Mouse (Mus musculus): ENCODE results near the gene Fgf8.
A peak's percentile ranks its signal among the peaks of the same experiment; 100 is the strongest.

The Fgf8 gene

DNA sequence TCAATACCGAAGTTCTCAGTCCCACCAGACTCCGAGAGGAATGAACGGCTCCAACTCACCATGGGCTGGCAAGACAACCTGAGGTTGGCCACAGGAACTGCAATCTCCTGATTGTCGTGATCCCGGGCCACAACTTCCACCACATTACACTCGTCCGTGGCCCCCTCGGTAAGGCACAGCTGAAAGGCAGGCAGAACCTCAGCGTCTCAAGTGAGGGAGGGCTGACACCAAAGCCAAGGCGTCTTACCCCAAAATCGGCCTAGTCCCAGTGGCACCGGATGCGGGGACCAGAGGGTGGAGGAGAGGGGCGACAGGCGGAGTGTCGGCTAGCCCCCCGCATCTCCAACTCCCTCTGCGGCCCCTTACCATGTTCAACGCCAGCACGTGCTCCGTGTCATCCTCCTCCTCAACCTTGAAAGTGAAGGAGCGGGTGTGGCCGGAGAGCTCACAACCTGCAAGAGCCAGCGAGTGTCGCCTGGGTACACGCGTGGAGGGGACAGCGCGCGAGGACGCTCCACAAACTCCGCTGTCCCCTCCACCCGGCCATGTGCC, 6.1 kb upstream of the Fgf8 start:
- no peak for DNase-seq (ENCODE audit: low read depth, low spot score)

DNA sequence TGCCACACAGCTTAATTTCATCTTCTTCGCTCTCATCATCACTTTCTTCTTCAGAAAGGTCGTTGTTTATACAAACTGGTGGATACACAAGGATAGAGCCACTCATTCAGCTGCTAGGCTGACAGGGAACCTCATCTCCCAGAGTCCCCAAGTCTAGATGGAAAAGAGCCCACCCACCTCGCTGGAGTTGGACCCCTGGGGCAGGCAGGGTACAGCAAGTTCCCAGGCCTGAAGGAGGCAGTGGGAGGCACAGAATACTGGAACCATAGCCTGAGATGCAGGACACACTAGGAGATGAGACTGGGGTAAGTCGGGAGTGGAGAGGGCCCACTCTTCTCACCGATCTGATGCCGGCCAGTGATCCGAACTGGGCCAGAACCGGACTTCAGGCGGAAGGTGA, 5.5 kb upstream of the Fgf8 start:
- no peak for DNase-seq (ENCODE audit: low read depth, low spot score)

DNA sequence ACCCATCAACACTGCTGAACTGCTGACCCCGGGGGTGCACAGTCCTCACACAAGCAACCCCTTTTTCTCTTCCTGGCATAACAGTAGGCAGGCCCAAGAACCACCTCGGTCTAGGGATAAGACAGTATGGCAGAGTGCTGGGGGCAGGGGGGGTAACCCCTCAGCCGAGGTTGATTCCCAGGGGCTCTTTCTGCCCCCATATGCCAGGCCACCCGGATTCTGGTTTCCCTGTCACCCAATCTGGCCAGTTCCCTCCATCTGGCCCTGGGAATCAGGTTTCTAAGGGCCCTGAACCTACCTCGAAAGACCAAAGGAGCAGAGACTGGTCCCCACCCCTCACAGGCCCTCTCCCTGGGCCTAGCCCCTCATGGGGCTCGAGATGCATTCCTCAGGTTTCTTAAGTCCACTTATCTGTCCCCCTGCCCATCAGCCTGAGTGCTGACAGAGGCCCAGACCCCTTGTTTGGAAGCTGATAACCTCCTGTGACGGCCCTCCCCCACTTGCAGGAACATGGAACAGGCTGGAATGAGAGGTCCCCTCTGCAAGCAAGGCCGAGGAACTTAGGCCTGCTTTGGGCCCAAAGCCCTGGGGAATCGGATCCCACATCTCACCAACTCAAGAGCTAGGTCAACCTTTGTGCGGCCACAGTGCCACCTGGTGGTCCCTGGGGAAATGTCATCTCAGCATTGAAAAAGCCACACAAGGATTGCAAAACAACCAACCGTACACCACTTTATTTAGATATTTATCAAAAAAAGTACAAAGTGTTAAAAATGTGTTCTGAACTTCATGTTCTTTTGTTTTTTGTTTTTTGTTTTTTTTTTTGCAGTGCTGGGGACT, 4.5 kb upstream of the Fgf8 start:
- peak; percentile 52 for DNase-seq (ENCODE audit: low read depth, low spot score)

DNA sequence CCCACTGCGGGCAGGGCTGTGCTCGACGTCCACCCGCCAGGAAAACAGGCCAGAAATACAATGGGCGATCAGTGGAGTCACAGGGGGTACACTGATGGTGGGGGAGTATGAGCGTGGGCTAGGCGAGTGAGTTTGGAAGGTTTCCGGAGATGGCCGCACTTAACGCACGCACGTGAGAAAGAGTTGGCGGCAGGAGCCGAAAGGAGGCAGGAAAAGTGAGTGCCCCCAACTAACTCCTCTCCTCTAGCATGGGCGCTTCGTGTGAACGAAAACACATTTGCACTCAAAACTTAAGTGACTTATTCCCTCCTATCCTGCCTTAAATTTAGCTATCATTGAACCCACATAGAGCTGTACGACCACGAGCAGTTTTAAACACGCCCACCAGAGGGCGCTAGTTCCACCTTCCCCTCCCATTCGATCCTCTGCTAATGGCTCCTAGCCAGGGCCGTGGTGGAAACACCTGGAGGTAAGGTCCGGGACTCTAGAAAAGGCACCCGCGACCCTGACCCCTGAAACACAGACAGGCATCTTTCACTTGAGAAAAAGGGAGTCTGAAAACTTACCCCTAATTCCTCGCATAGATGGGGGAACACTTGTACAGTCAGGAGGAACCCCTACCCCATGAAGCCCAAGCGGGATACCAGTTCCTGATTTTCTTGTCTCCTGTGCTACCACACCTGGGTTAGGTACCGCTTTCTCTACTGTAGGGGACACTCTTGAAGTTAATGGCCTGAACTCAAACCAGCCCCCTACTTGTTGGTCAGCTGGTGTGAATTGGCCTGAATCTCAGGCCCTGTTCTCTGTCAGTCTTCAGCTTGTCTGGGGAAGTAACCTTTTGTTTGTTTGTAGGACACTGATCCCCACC, 3.7 kb upstream of the Fgf8 start:
- no peak for DNase-seq (ENCODE audit: low read depth, low spot score)

DNA sequence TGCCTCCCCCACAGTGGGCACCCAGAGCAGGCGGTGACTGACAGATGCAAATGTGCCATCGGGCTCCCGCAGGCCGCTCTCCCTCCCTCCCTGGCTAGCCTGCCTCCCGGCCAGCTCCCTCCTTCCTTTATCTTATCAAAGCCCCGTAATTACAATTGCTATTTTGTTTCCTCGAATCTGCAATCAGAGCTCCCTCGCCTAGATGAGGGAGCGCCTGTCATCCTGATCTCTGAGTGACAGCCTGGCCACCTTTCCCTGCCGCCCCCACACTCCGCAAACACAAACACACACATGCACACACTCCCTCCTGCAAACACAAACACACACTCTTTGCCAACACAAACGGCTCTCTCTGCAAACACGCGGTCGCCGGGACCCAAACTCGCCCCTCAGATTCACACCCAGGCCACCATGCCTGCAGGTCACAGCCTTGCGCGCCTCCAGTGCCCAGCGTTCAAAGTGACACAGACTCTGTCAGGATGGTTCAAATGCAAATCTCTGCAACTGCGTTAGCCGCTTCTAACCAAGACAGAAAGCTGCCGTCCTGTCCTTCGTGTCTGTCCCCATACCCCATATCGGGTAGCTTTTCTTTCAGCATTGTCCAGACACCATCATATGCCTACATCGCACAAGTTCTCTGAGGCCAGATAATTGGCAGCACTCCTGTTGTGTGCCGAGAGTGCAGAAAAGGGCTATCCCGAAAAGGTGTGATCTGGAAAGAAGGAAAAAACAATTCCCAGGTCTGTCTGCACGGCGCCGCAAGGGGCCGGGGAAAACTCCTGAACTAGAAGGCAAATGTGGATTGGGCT, 2.8 kb upstream of the Fgf8 start:
- no peak for DNase-seq (ENCODE audit: low read depth, low spot score)

DNA sequence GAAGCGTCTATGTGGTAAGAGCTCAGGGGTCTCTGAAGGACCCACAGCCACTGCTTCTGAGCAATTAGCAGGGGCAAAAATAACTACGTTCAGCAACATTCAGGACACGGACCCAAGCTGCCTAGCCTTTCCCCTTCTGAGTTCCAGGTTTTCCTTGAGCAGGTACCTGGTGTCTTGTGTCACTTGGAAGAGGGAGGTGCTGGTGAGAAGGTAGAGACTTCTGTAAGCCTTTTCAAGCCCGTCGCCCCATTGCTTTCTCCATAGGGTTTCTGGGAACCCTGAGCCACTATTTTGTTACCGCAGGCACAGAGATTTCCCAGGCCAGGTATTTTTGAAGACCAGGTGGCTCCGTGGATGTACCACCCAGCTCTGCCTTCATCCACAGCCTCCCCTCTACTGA, 904 bp upstream of the Fgf8 start:
- DNase-seq (ENCODE audit: low read depth, low spot score) = no peak

DNA sequence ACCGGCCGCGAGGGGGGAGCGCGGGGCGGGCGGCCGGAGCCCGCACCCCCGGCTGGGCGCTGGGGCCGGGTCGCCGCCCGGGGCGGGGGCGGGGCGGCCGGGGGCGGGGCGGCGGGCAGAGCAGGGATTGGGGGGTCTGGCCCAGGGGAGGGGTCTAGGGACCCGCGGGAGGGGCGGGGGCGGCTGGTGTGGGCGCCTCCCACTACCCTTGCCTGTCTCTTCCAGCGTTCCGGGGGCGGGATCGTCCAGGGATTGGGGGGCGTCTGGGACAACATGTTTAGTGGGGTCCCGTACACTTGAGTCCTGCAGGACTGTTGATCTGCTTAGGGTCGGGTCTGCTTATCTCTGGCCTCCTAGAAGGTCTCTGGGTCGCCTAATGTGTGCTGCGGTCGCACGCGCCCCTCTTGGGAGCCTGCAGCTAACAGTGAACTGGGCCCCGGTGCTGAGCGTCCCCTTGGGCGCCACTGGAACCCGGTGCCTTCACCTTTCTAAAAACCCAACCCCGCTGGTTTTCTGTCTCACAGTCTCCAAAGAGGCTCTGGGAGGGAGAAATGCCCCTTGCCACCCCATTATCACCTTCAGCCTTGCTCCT, 365 bp upstream of the Fgf8 start:
- DNase-seq (ENCODE audit: low read depth, low spot score) = no peak

DNA sequence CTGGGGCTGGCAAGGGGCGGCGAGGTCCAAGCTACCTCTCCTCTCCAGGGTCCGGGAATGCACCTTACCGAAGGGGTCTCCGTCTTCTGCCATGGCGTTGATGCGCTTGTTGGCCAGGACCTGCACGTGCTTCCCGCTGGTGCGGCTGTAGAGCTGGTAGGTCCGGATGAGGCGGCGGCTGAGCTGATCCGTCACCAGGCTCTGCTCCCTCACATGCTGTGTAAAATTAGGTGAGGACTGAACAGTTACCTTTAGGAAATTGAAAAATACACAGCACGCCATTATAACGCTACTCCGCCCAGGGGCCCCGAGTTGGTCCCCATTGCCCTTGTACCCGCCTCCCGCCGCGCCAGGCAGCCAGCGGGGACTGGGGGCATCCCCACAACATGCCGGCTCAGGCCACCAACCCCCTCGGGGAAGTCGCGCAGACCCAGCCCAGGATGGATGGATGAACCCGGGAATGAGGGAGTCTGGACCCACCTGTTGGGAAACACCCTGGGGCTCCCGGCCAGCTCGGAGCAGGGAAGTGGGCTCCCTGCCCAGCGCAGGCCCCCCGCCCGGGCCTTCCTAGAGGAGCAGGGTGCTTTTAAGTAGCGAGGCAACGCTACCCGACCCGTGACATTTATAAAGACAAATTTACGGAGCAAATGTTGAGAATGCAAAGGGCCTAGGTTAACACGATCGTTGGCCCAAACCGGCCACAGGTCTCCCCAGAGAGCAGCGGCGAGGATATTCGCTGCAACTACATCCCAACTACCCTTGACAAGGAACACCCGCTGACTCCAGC, 1.1 kb downstream of the Fgf8 start:
- DNase-seq (ENCODE audit: low read depth, low spot score) = no peak

DNA sequence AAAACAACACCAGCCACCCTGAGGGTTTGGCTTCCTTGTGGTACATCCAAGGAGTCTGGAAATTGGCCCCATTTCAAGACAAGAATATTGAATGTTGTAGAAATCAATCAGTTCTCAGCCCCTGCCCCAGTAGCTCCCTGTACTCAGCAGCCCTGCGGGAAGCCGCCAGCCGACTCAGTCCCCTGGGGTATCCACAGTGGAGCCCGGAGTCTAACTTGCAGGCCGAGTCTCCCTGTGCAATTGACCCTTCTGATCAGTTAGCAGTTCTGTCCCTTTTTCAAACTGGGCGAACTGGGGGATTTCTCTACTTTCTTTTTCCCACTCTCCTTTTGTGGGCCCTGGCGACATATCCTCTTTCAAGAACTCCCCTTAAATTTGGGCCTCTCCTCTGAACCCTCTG, 1.9 kb downstream of the Fgf8 start:
- no peak for DNase-seq (ENCODE audit: low read depth, low spot score)

DNA sequence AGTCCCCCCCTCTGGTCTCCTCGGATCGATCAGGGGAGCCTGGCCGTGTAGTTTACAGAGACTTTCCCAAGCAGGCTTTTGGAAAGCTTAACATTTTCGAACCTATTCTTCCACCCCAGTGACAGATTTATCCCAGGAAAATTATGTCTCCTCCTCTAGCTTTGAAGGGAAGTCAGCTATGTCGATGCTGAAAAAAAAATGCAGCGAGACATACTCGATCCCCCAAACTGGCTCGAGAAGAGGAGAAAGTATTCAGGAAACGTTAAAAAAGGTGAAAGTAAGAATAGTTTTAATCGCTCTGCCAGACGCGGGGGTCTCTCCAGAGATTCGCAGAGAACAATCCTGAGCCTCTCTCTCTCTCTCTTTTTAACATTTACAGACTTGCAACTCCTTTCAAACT, 2.5 kb downstream of the Fgf8 start:
- no peak for DNase-seq (ENCODE audit: low read depth, low spot score)

DNA sequence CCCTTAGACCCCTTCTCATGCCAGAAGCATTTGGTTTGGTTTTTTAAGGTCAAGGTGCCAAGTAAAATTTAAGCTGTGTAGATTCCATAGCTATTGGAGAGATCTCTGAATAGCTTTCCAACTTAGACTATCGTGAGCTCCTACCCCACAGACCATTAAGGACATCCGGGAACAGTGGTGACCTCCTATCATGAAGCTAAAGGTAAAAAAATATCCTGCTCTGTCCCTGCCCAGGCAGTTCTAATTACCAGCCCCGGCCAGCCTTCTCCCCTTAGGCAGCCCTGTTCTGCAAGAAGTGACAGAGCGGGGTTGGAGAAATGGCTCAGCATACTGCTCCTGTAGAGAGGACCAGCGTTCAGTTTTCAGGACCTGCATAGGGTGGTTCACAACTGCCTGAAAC, 4.2 kb downstream of the Fgf8 start:
- no peak for DNase-seq (ENCODE audit: low read depth, low spot score)

DNA sequence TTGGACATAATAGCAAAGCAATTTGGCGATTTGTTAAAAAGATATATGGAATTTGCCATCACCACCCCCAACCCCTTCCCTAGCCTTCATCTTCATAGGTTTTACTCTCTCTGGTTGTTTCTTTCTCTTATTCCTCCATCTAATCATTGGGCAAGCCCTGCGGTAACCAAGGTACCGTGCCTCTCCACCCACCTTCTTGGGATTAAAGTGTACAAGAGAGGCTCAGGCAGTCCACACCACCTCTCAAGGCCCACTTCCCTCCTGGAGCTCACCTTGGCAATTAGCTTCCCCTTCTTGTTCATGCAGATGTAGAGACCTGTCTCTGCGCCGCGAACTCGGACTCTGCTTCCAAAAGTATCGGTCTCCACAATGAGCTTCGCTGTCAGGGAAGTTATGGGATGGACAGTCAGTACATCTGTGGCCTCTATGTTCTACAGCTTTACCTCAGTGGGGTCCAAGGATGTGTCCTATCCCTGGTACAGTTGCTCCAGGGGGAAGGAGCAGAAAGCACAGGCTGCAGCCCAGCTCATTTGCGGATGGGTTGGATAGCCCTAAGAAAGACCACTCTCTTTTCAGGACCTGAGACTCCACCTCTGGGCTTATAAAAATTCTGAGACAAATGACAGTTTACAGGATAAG, 4.8 kb downstream of the Fgf8 start:
- no peak for DNase-seq (ENCODE audit: low read depth, low spot score)

DNA sequence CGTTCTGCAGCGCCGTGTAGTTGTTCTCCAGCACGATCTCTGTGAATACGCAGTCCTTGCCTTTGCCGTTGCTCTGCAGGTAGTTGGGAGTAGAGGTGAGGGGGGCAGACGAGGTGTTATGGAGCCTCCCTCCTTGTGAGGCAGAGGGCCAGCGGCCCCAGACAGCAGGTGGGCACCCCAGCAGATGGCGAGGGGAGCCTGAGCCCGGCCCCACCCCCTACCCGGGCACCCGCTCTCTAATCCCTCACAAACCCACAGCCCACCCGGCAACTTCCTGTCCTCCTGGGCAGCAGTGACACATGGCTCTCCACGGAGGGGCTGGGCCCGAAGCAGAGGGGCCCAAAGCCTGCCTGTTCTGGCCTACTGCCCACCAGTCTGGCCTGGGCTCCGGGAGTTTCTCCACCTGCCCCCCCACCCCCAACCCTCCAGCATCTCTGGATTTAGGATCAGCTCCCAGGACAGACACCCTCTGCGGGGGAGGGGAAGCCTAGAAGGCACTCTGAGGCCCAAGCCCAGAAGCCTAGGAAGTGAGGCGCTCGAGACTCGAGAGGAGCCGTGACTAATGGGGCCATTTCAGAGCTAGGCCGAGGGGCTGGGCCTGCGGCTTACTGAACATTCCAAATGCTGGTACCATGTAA, 5.4 kb downstream of the Fgf8 start:
- DNase-seq (ENCODE audit: low read depth, low spot score) = no peak

DNA sequence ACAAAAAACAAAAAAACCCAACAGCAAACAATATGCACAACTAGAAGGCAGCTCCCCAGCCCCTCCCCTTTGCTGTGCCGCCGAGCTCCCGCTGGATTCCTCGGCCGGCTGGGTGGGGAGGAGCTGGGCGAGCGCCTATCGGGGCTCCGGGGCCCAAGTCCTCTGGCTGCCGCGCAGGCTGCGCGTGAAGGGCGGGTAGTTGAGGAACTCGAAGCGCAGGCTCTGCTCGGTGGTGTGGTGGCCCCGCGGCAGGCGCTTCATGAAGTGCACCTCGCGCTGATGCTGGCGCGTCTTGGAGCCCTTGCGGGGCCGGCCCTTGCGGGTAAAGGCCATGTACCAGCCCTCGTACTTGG, 5.9 kb downstream of the Fgf8 start:
- no peak for DNase-seq (ENCODE audit: low read depth, low spot score)

DNA sequence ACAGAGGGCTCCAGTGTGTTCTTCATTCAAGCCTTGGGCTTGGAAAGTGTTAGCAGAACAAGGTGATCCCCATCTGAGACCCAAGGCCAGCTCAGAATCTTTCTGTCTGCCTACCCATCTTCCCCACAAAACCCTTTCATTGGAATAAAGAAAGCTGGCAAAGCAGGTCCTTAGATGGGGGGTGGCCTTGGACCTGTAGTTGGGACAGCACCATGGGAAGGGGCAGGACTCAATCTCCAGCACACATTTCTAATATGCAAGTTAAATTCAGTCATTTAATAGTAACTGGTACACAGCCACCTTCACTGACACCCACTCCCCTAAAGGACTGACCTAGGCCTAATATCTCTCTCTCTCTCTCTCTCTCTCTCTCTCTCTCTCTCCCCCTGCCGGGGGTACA, 6.5 kb downstream of the Fgf8 start:
- no peak for DNase-seq (ENCODE audit: low read depth, low spot score)

DNA sequence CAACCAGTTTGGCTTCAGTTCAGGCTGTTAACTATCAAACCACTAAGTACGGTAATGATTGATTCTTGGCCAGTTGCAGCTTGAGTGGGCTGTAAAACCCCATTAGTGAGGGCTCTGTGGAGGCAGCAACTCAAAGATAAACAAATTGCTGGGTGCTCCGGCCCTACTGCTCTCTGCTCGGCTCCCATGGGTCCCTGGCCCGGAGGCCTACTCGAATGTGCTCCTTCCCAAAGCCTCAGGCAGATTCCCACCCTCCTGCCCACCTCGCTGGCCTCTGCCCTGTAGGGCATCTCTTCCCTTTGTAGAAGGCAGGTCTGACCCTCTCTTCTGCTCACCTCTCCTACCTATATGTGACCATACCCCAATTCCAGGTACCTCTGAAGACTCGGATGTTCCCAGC, 8.0 kb downstream of the Fgf8 start:
- DNase-seq (ENCODE audit: low read depth, low spot score) = no peak

DNA sequence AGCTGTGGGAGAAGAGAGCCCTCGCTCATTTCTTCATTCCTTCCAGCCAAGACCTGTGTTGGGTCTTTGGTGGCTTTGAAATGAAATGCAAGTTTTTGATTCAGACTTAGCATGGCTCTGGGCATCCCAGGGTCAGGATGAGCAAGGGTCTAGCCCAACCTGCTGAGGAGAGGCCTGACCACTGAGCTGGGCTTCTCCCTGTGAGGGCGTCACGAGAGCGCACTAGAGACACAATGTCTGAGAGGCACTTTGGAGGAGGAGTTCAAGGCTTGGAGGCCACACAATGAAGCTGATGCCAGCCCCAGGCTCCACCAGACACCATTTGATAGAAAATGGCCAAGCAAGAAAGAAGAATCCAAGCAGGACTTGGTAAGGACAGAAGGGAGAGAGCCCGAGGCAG, 8.5 kb downstream of the Fgf8 start:
- DNase-seq (ENCODE audit: low read depth, low spot score) = no peak

DNA sequence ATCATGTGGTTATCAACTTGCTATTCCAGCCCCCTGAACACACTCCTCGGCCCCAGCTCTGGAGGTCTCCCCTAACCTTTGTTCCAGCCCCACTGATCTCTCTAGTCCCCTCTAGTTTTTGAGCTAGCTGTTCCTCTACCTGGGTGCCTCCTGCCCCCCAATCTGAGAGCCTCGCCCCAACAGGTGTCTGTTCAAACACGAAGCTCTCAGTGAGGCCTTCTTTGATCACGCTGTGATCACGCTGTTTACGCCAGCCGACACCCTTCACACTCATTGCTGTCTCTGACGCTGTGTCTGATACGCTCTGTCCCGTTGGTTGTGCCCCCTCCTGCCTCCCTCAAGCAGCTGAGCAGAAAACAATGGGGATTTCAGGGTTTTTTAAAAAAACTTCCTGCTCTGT, 9.2 kb downstream of the Fgf8 start:
- DNase-seq (ENCODE audit: low read depth, low spot score) = no peak

DNA sequence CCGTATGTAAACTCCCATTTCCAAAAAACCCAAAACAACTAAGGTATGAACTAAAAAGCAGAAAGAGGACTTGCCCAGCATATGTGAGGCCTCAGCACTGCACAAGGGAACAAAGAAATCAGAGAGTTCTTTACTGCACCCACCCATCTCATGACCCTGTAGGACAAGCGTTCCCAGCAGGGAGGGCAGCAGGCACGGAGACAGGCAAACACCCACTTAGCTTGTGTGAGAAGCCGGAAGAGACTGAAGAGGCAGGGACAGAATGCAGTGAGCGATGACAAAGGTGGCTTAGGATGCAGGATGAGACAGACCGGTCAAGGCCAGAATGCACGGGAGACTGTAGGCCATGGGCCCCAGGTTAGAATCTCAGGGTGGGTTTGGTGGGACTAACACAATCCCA, 11.1 kb downstream of the Fgf8 start:
- DNase-seq (ENCODE audit: low read depth, low spot score) = no peak

DNA sequence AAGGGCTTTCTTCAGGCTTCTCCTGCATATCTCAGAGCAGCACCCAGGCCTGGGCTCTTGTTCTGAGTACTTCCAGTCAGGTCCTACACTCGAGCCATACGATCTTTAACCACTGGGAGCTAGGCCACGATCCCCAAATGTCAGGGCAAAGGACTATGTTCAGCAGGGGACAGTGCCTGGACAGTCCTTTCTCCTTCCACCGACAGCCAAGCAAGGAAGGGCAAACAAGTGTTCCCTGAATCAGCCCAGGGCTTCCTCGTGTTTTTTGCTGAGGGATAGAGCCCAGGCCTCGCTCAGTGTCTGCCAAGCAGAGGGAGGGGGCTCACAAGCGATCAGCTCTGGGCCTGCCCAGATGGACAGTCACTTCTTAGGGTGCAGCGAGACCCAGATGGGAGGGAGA, 12.7 kb downstream of the Fgf8 start:
- DNase-seq (ENCODE audit: low read depth, low spot score) = no peak

Measured in brain, embryonic 18.5 days (tissue).